Mouse (Mus musculus): ENCODE measurements around the gene Cnmd. TPM values are rescaled to one million over a fixed set of nuclear protein-coding genes. Genes with fewer than 3 reads are reported as not detected.

The Cnmd gene
- polyA plus RNA-seq, 1 experiment from 2014 or later, result 137 TPM

DNA sequence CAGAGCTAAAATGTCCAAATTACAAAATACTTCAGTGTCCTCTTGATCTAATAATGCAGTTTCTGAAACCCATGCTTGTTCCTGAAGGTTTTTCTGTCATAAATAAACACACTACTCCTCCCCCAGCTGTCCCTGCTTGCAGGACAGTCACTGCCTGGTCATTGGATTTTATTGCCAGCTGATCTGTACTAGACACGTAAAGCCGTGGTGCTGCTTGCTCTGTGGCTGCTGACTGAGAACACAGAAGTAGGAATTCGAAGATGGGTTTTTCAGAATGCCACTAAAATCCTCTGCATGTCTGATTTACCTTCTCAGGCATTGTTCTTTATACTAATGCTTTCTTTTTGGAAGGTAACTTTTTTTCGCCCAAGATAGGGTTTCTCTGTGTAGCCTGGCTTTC, 25.2 kb downstream of the Cnmd start:
- Histone ChIP-seq H3K4me3 (replicated peaks) (no peak overlapping the region), H3K4me2 (replicated peaks) (no peak overlapping the region), H3K27me3 (no peaks in the 10 kb centered on the region), H3K9me3 (replicated peaks) (no peaks in the 10 kb centered on the region), H3K9ac (no peak overlapping the region), H3K36me3 (no peaks in the 10 kb centered on the region; the same call in 1 of the 2 replicates), H3K4me1 (no peaks in the 10 kb centered on the region), H3K27ac (replicated peaks) (no peak overlapping the region)
- WGBS, result 71% methylated on average over 4 of the region's 4 CpGs
- no peak for ATAC-seq (ENCODE audit: insufficient number of reproducible peaks, low FRiP score, low TSS enrichment, low read depth)

DNA sequence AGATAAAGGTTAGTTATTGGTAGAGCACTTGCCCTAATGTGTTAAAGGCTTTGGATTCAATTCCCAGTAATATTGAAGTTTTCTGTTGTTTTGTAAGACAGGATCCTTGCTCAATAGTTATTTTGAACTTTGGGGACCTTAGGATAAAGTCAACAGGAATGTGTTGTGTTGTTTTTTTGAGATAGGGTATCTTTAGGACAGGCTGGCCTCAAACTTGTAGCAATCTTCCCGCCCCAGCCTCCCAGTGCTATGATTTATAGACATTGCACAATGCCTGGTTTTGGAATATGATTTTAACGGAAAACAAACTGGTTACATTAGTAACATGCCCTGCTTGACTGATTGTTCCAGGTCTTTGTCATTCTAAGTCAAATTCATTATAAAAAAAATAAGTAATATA, 28.8 kb downstream of the Cnmd start:
- ATAC-seq (ENCODE audit: insufficient number of reproducible peaks, low FRiP score, low TSS enrichment, low read depth), result no peak

GRCm38 (mm10) chr14:79632330-79632729, 29.6 kb downstream of the Cnmd start:
- 74% methylated on average over 6 of the region's 6 CpGs for WGBS
- no peak overlapping the region for H3K4me2 ChIP-seq (replicated peaks)

More for the DNA sequence above, 28.8 kb downstream of the Cnmd start:
- Histone ChIP-seq H3K36me3 (peaks cover 16% of the 10 kb centered on the region), H3K27ac (replicated peaks) (no peak overlapping the region), H3K27me3 (no peaks in the 10 kb centered on the region), H3K9ac (no peak overlapping the region), H3K4me3 (replicated peaks) (no peak overlapping the region), H3K9me3 (replicated peaks) (no peaks in the 10 kb centered on the region), H3K4me1 (no peaks in the 10 kb centered on the region), H3K4me2 (replicated peaks) (no peak overlapping the region)
- WGBS, result 89% methylated on average over 2 of the region's 2 CpGs

DNA sequence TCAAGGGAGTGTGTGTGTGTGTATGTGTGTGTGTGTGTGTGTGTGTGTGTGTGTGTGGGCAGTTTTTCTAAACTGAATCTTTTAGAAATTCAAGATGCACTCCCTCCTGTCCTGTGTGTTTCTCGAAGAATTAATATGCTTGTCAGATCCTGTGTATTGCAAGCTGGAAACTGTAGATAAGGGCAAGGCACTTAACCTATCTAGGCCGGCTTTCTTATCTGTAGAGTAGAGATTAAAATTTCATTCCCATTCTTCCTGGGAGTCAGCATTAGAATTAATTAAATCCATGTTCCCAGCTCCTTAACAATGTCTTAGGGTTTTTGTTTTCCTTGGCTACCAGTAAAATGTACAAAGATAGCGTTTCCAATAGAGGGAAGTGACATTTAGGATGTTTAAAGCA, 40.8 kb downstream of the Cnmd start:
- no peaks in the 10 kb centered on the region for H3K4me1 ChIP-seq
- no peak for ATAC-seq (ENCODE audit: insufficient number of reproducible peaks, low FRiP score, low TSS enrichment, low read depth)
- H3K9ac ChIP-seq, result no peak overlapping the region
- no peak overlapping the region for H3K4me3 ChIP-seq (replicated peaks)
- H3K36me3 ChIP-seq, result peaks cover 59% of the 10 kb centered on the region
- H3K9me3 ChIP-seq (replicated peaks), result no peaks in the 10 kb centered on the region
- WGBS, result 86% methylated on average over 3 of the region's 3 CpGs
- H3K27me3 ChIP-seq, result no peaks in the 10 kb centered on the region
- H3K27ac ChIP-seq (replicated peaks), result no peak overlapping the region
- no peak overlapping the region for H3K4me2 ChIP-seq (replicated peaks)

More at GRCm38 (mm10) chr14:79632330-79632729, 29.6 kb downstream of the Cnmd start:
- H3K27me3 ChIP-seq, result no peaks in the 10 kb centered on the region
- no peak overlapping the region for H3K4me3 ChIP-seq (replicated peaks)
- H3K27ac ChIP-seq (replicated peaks), result no peak overlapping the region
- no peaks in the 10 kb centered on the region for H3K4me1 ChIP-seq
- no peaks in the 10 kb centered on the region for H3K9me3 ChIP-seq (replicated peaks)
- no peak for ATAC-seq (ENCODE audit: insufficient number of reproducible peaks, low FRiP score, low TSS enrichment, low read depth)
- H3K9ac ChIP-seq, result no peak overlapping the region
- peaks cover 19% of the 10 kb centered on the region for H3K36me3 ChIP-seq

GRCm38 (mm10) chr14:79619802-79620201, 42.2 kb downstream of the Cnmd start:
- H3K27ac ChIP-seq (replicated peaks), result no peak overlapping the region
- ATAC-seq (ENCODE audit: insufficient number of reproducible peaks, low FRiP score, low TSS enrichment, low read depth), result no peak
- WGBS, result 93% methylated on average over 7 of the region's 7 CpGs
- no peaks in the 10 kb centered on the region for H3K9me3 ChIP-seq (replicated peaks)
- H3K27me3 ChIP-seq, result no peaks in the 10 kb centered on the region
- peaks cover 52% of the 10 kb centered on the region for H3K36me3 ChIP-seq
- no peak overlapping the region for H3K9ac ChIP-seq
- no peak overlapping the region for H3K4me2 ChIP-seq (replicated peaks)
- no peak overlapping the region for H3K4me3 ChIP-seq (replicated peaks)
- no peaks in the 10 kb centered on the region for H3K4me1 ChIP-seq

GRCm38 (mm10) chr14:79617121-79617828, 44.7 kb downstream of the Cnmd start:
- Histone ChIP-seq H3K27me3 (no peaks in the 10 kb centered on the region), H3K27ac (replicated peaks) (no peak overlapping the region), H3K4me2 (replicated peaks) (no peak overlapping the region), H3K4me3 (replicated peaks) (no peak overlapping the region), H3K9ac (no peak overlapping the region), H3K9me3 (replicated peaks) (no peaks in the 10 kb centered on the region), H3K4me1 (no peaks in the 10 kb centered on the region), H3K36me3 (peaks cover 58% of the 10 kb centered on the region)
- WGBS, result 78% methylated on average over 8 of the region's 8 CpGs
- no peak for ATAC-seq (ENCODE audit: insufficient number of reproducible peaks, low FRiP score, low TSS enrichment, low read depth)

- Histone ChIP-seq H3K4me2 (replicated peaks) (no peak overlapping the region), H3K4me1 (no peaks in the 10 kb centered on the region), H3K36me3 (peaks cover 75% of the 10 kb centered on the region), H3K9ac (no peak overlapping the region), H3K27me3 (no peaks in the 10 kb centered on the region), H3K4me3 (replicated peaks) (no peak overlapping the region), H3K27ac (replicated peaks) (no peak overlapping the region), H3K9me3 (replicated peaks) (no peaks in the 10 kb centered on the region)
- WGBS, result 94% methylated on average over 6 of the region's 6 CpGs
- no peak for ATAC-seq (ENCODE audit: insufficient number of reproducible peaks, low FRiP score, low TSS enrichment, low read depth)
These were observed 53.7 kb downstream of the Cnmd start for GRCm38 (mm10) chr14:79608286-79608685.

GRCm38 (mm10) chr14:79607352-79607751, 54.6 kb downstream of the Cnmd start:
- no peaks in the 10 kb centered on the region for H3K27me3 ChIP-seq
- H3K4me3 ChIP-seq (replicated peaks), result no peak overlapping the region
- H3K9me3 ChIP-seq (replicated peaks), result no peaks in the 10 kb centered on the region
- no peaks in the 10 kb centered on the region for H3K4me1 ChIP-seq
- H3K27ac ChIP-seq (replicated peaks), result no peak overlapping the region
- no peak overlapping the region for H3K4me2 ChIP-seq (replicated peaks)
- no peak for ATAC-seq (ENCODE audit: insufficient number of reproducible peaks, low FRiP score, low TSS enrichment, low read depth)
- H3K9ac ChIP-seq, result no peak overlapping the region
- peaks cover 73% of the 10 kb centered on the region for H3K36me3 ChIP-seq
- 91% methylated on average over 4 of the region's 4 CpGs for WGBS

DNA sequence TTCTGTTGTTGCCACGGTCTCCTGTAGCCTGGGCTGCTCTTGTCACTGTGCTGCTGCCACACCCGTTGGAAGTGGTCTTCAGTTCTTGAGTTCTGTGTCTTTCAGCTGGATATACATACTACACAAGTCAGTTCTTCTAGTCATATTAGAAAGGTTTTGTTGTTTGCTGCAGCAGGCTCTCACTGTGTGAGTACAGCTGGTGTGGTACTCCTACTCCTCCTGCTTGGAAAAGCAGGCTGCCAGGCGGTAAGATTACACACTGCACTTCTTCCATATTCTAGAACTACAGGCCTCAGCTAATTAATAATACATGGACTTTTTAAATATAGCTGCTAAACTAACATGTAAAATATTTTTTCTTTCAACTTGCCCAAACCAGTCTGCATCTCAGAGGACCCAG, 55.1 kb downstream of the Cnmd start:
- Histone ChIP-seq H3K9ac (no peak overlapping the region), H3K4me1 (no peaks in the 10 kb centered on the region), H3K36me3 (peaks cover 73% of the 10 kb centered on the region), H3K4me3 (replicated peaks) (no peak overlapping the region), H3K27me3 (no peaks in the 10 kb centered on the region), H3K9me3 (replicated peaks) (no peaks in the 10 kb centered on the region), H3K27ac (replicated peaks) (no peak overlapping the region), H3K4me2 (replicated peaks) (no peak overlapping the region)
- 93% methylated on average over 3 of the region's 3 CpGs for WGBS
- no peak for ATAC-seq (ENCODE audit: insufficient number of reproducible peaks, low FRiP score, low TSS enrichment, low read depth)

DNA sequence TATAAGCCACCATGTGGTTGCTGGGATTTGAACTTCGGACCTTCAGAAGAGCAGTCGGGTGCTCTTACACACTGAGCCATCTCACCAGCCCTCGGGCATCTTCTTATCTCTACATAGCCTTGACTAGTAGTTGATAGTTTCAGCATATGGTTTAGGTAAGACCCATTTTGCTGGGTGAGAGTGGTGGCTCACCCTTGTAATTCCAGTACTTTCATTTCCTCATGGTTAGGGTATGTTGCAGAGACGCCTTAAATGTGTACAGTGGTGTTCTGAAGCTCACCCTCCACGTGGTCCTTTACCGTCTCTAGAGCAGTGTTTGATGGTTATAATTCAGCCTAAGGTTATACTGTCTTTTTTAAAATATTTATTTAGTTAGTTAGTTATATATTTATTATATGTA, 55.6 kb downstream of the Cnmd start:
- no peak overlapping the region for H3K4me2 ChIP-seq (replicated peaks)
- H3K9ac ChIP-seq, result no peak overlapping the region
- H3K9me3 ChIP-seq (replicated peaks), result no peaks in the 10 kb centered on the region
- 90% methylated on average over 6 of the region's 6 CpGs for WGBS
- H3K4me1 ChIP-seq, result no peaks in the 10 kb centered on the region
- no peak overlapping the region for H3K27ac ChIP-seq (replicated peaks)
- ATAC-seq (ENCODE audit: insufficient number of reproducible peaks, low FRiP score, low TSS enrichment, low read depth), result no peak
- no peak overlapping the region for H3K4me3 ChIP-seq (replicated peaks)
- no peaks in the 10 kb centered on the region for H3K27me3 ChIP-seq
- peaks cover 75% of the 10 kb centered on the region for H3K36me3 ChIP-seq

DNA sequence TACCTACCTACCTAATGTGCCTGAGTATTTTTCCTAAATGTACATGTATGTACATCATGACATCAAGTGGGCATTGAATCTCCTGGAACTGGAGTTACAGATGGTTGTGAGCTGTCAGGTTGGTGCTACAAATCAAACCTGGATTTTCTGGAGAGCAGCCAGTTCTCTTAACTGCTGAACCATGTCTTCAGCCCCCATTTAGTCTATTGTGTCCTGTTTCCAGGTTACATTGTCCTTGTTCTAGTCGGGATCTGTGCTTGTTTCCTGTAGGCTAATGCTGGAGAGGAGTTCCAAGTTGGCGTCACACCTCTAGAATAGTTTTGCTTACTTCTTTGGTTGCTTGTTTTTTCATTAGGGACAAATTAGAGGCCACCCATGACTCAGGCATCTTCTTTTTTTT, 56.1 kb downstream of the Cnmd start:
- H3K27me3 ChIP-seq, result no peaks in the 10 kb centered on the region
- H3K36me3 ChIP-seq, result peaks cover 75% of the 10 kb centered on the region
- H3K4me2 ChIP-seq (replicated peaks), result no peak overlapping the region
- no peak overlapping the region for H3K4me3 ChIP-seq (replicated peaks)
- ATAC-seq (ENCODE audit: insufficient number of reproducible peaks, low FRiP score, low TSS enrichment, low read depth), result no peak
- no peaks in the 10 kb centered on the region for H3K9me3 ChIP-seq (replicated peaks)
- 88% methylated on average over 2 of the region's 2 CpGs for WGBS
- H3K9ac ChIP-seq, result no peak overlapping the region
- no peak overlapping the region for H3K27ac ChIP-seq (replicated peaks)
- H3K4me1 ChIP-seq, result no peaks in the 10 kb centered on the region

DNA sequence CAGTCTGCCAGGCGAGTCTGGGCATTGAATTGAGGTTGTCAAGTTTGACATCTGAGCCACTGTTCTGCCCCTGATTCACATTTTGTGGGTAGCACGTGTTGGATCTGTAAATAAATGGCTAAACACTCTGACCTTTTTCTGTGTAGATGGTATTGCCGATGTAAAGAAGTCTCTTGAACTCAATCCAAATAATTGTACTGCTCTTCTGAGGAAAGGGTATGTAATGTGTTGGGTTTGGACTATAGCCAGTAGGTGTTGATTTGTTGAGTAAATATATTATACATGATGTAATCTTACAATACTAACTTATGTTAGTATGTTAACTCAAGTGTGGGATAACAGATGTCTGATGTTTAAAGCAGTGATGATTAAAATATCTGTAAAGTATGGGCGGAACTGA, 65.4 kb downstream of the Cnmd start:
- Histone ChIP-seq H3K9ac (no peak overlapping the region), H3K4me3 (replicated peaks) (no peak overlapping the region), H3K27me3 (no peaks in the 10 kb centered on the region), H3K4me2 (replicated peaks) (no peak overlapping the region), H3K4me1 (no peaks in the 10 kb centered on the region), H3K9me3 (replicated peaks) (no peaks in the 10 kb centered on the region), H3K27ac (replicated peaks) (no peak overlapping the region), H3K36me3 (peaks cover 48% of the 10 kb centered on the region)
- WGBS, result 68% methylated on average over 4 of the region's 4 CpGs
- ATAC-seq (ENCODE audit: insufficient number of reproducible peaks, low FRiP score, low TSS enrichment, low read depth), result no peak
